Mouse (Mus musculus) gastrocnemius, adult 8-10 months (tissue): ENCODE measurements around the gene Folr1. TPM values are rescaled to one million over a fixed set of nuclear protein-coding genes. Genes with fewer than 3 reads are reported as not detected.

Experiments used
- DNase-seq, 2 experiments: peaks; one replicate each; pipeline ENCODE4 v3.0.0; 2022; ENCODE audit warnings: low spot score in 2 of 2
- total RNA-seq, 4 experiments: library from RNA; stranded (reverse); gene quantifications; 2 replicates each; pipeline ENCODE4 v1.2.4; 2022

Folr1 gene
- total RNA-seq: 1 to 10 TPM; 1.1 to 1.6 (median 1.3) TPM

GRCm38 (mm10) chr7:101870629-101871028 lies at the start of gene Folr1:
Gene Folr1, minus strand, starts transcription at chr7:101870788.
- no peak for DNase-seq

- DNase-seq: peak in 1 of 2 experiments; percentile 45
Observed at GRCm38 (mm10) chr7:101918071-101918470, 47.5 kb upstream of the Folr1 start.

GRCm38 (mm10) chr7:101911982-101912381 lies 41.4 kb upstream of the Folr1 start:
- no peak for DNase-seq

- DNase-seq: peak; percentile 44 to 56
Observed at GRCm38 (mm10) chr7:101910138-101910537, 39.5 kb upstream of the Folr1 start.

- peak in 1 of 2 experiments; percentile 53 for DNase-seq
Observed at GRCm38 (mm10) chr7:101908367-101908766, 37.8 kb upstream of the Folr1 start.

- DNase-seq: no peak
Observed at GRCm38 (mm10) chr7:101906696-101907095, 36.1 kb upstream of the Folr1 start.

GRCm38 (mm10) chr7:101906287-101906681 lies 35.7 kb upstream of the Folr1 start, which contains the start of gene Tomt:
Gene Tomt, minus strand, starts transcription at chr7:101906359.
- DNase-seq: no peak

- DNase-seq: peak; percentile 99 to 100
Observed at GRCm38 (mm10) chr7:101905561-101906286, 35.1 kb upstream of the Folr1 start, which contains the start of gene Lamtor1. Gene Lamtor1, plus strand, starts transcription at chr7:101905904.

GRCm38 (mm10) chr7:101902846-101903245 lies 32.3 kb upstream of the Folr1 start:
- no peak for DNase-seq

- DNase-seq: no peak
Observed at GRCm38 (mm10) chr7:101901969-101902368, 31.4 kb upstream of the Folr1 start.

GRCm38 (mm10) chr7:101900331-101901097 lies 29.9 kb upstream of the Folr1 start:
- no peak for DNase-seq

GRCm38 (mm10) chr7:101896104-101897066 lies 25.8 kb upstream of the Folr1 start:
- peak; percentile 96 to 97 for DNase-seq

- DNase-seq: no peak
Observed at GRCm38 (mm10) chr7:101895695-101896094, 25.1 kb upstream of the Folr1 start.

GRCm38 (mm10) chr7:101888460-101888859 lies 17.9 kb upstream of the Folr1 start:
- no peak for DNase-seq

GRCm38 (mm10) chr7:101886274-101886673 lies 15.7 kb upstream of the Folr1 start:
- no peak for DNase-seq

- DNase-seq: no peak
Observed at GRCm38 (mm10) chr7:101884160-101884559, 13.6 kb upstream of the Folr1 start.

- no peak for DNase-seq
Observed at GRCm38 (mm10) chr7:101882413-101883154, 12.0 kb upstream of the Folr1 start.

GRCm38 (mm10) chr7:101880855-101881254 lies 10.3 kb upstream of the Folr1 start:
- DNase-seq: no peak

GRCm38 (mm10) chr7:101875978-101876377 lies 5.4 kb upstream of the Folr1 start:
- DNase-seq: no peak

GRCm38 (mm10) chr7:101871296-101871695 lies 708 bp upstream of the Folr1 start:
- DNase-seq: no peak

GRCm38 (mm10) chr7:101869163-101869500 lies 1.5 kb downstream of the Folr1 start:
- DNase-seq: no peak
